Mouse (Mus musculus) layer of hippocampus, postnatal 36 days (tissue): Measurements from ENCODE around the gene Nlgn1. TPM values are rescaled to one million over a fixed set of nuclear protein-coding genes. Genes with fewer than 3 reads are reported as not detected.

ENCODE experiments used
- DNase-seq, 2 experiments: peaks; one replicate each; pipeline ENCODE4 v3.0.0; 2022
- total RNA-seq, 2 experiments: library from RNA; stranded (reverse); gene quantifications; 2 replicates each; pipeline ENCODE4 v1.2.3; 2021

Nlgn1 gene
- total RNA-seq: 100 to 1,000 TPM; 104 to 107 TPM

GRCm38 (mm10) chr3:26332400-26333238 is at the start of gene Nlgn1:
Gene Nlgn1 (minus strand): TSS chr3:26332460.
- DNase-seq: peak in 1 of 2 experiments; percentile 10

GRCm38 (mm10) chr3:26378272-26378671 is 46.0 kb upstream of the Nlgn1 start:
- DNase-seq: no peak

- no peak for DNase-seq
Measured at GRCm38 (mm10) chr3:26355082-26355481, 22.8 kb upstream of the Nlgn1 start.

- DNase-seq: peak in 1 of 2 experiments; percentile 11
Measured at GRCm38 (mm10) chr3:26354483-26355030, 22.3 kb upstream of the Nlgn1 start.

- no peak for DNase-seq
Measured at GRCm38 (mm10) chr3:26337495-26337894, 5.2 kb upstream of the Nlgn1 start.

- peak; percentile 38 to 47 for DNase-seq
Measured at GRCm38 (mm10) chr3:26333239-26333811, 1.1 kb upstream of the Nlgn1 start.

- DNase-seq: peak; percentile 69 to 71
Measured at GRCm38 (mm10) chr3:26331177-26332061, 841 bp downstream of the Nlgn1 start.

GRCm38 (mm10) chr3:26330863-26331176 is 1.4 kb downstream of the Nlgn1 start:
- DNase-seq: no peak

- peak in 1 of 2 experiments; percentile 10 for DNase-seq
Measured at GRCm38 (mm10) chr3:26330019-26330418, 2.2 kb downstream of the Nlgn1 start.

GRCm38 (mm10) chr3:26324510-26324909 is 7.8 kb downstream of the Nlgn1 start:
- peak in 1 of 2 experiments; percentile 6 for DNase-seq

GRCm38 (mm10) chr3:26317397-26317796 is 14.9 kb downstream of the Nlgn1 start:
- peak in 1 of 2 experiments; percentile 5 for DNase-seq

- no peak for DNase-seq
Measured at GRCm38 (mm10) chr3:26297869-26298268, 34.4 kb downstream of the Nlgn1 start.

- DNase-seq: no peak
Measured at GRCm38 (mm10) chr3:26270894-26271795, 61.1 kb downstream of the Nlgn1 start.

- peak in 1 of 2 experiments; percentile 12 for DNase-seq
Measured at GRCm38 (mm10) chr3:26246564-26246963, 85.7 kb downstream of the Nlgn1 start.

- DNase-seq: no peak
Measured at GRCm38 (mm10) chr3:26243274-26243673, 89.0 kb downstream of the Nlgn1 start.

- no peak for DNase-seq
Measured at GRCm38 (mm10) chr3:26230006-26230405, 102.3 kb downstream of the Nlgn1 start.

GRCm38 (mm10) chr3:26228827-26229226 is 103.4 kb downstream of the Nlgn1 start:
- DNase-seq: no peak

- no peak for DNase-seq
Measured at GRCm38 (mm10) chr3:26228172-26228781, 104.0 kb downstream of the Nlgn1 start.

GRCm38 (mm10) chr3:26223500-26223899 is 108.8 kb downstream of the Nlgn1 start:
- DNase-seq: no peak

GRCm38 (mm10) chr3:26216231-26216630 is 116.0 kb downstream of the Nlgn1 start:
- no peak for DNase-seq

- DNase-seq: no peak
Measured at GRCm38 (mm10) chr3:26202702-26203101, 129.6 kb downstream of the Nlgn1 start.
